Mouse (Mus musculus): ENCODE measurements around the gene Stard13. TPM values are rescaled to one million over a fixed set of nuclear protein-coding genes. Genes with fewer than 3 reads are reported as not detected.

The Stard13 gene
- polyA plus RNA-seq, 1 experiment: 6.3 TPM

DNA sequence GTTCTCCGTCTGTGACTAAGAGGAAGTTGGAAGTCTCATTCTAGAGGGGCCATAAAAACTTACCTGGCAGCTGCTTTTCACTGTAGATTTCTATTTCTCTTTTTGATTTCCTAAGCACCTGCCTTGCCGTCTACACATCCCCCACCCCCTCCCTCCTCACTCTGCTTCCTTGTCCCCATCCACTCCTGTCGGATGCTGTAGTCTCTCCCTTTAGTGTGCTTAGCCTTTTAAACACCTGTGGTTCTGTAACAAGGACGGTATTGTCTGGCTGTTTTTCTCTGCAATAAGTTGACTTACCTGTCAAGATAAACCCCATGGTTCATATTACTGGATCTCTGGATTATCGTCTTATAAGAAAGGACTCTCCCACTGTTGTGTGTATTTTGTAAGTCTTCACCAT is 11.9 kb upstream of the Stard13 start:
- no peak overlapping the region for H3K27ac ChIP-seq (replicated peaks; ENCODE audit: low read depth, low read length)
- peaks cover 8% of the 10 kb centered on the region for H3K4me1 ChIP-seq (ENCODE audit: control insufficient read depth, insufficient read depth, insufficient read length, low read length)
- H3K4me3 ChIP-seq (ENCODE audit: insufficient read depth, low read depth, low read length): no peak overlapping the region

- H3K27ac ChIP-seq (replicated peaks; ENCODE audit: low read depth, low read length): no peak overlapping the region
- no peak overlapping the region for H3K4me3 ChIP-seq (ENCODE audit: insufficient read depth, low read depth, low read length)
These were observed 5.1 kb upstream of the Stard13 start for GRCm38 (mm10) chr5:151238730-151239129.

DNA sequence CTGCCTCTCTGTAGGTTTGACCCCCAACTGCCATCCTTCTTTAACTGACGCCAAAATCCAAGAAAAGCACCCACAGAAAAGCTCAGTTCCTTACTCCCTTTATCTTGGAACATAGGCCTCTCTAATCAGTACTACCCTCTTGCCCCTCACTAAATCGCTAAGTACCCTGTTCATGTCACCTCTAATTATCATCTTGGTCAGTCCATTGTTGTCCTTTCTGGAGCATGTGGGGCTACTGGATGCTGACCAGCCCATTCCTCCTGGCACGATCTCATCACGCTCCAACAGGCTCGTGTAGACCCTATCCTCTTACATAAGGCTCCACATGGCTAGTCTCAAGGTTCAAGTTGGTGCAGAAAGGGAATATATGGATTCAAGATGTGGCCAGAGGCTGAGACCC is 2.8 kb upstream of the Stard13 start:
- Histone ChIP-seq H3K4me3 (ENCODE audit: insufficient read depth, low read depth, low read length) (no peak overlapping the region), H3K27ac (replicated peaks; ENCODE audit: low read depth, low read length) (no peak overlapping the region), H3K4me1 (ENCODE audit: control insufficient read depth, insufficient read depth, insufficient read length, low read length) (peaks cover 6% of the 10 kb centered on the region; the same call in 1 of the 2 replicates)

More at GRCm38 (mm10) chr5:151238730-151239129, 5.1 kb upstream of the Stard13 start:
- no peaks in the 10 kb centered on the region for H3K4me1 ChIP-seq (ENCODE audit: control insufficient read depth, insufficient read depth, insufficient read length, low read length)

GRCm38 (mm10) chr5:151232576-151233299 is 898 bp downstream of the Stard13 start:
- Histone ChIP-seq H3K27ac (replicated peaks; ENCODE audit: low read depth, low read length) (peak overlapping the region; percentile 63), H3K4me3 (ENCODE audit: insufficient read depth, low read depth, low read length) (peak overlapping the region; percentile 71), H3K4me1 (ENCODE audit: control insufficient read depth, insufficient read depth, insufficient read length, low read length) (peaks cover 6% of the 10 kb centered on the region; the same call in 1 of the 2 replicates)

GRCm38 (mm10) chr5:151231861-151232260 is 1.8 kb downstream of the Stard13 start:
- Histone ChIP-seq H3K27ac (replicated peaks; ENCODE audit: low read depth, low read length) (peak overlapping the region; percentile 74), H3K4me3 (ENCODE audit: insufficient read depth, low read depth, low read length) (peak overlapping the region; percentile 16)

DNA sequence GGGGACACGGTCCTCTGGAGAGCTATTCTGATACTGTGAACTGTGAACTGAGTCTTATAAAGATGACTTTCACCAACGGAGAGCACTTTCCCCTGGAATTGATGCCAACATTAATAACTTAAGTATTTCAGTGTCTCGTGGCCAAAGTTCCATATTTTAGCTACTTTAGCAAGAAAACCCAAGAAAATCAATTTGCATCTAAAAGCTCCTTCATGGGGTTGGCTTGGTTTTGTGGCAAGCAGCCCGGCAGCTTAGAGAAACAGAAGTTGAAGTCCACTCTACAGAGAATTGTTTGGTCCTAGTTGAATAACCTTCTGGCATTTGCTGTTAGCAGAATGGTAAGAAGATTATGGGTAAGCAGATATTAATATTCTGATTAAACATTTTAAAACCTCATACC is 2.2 kb downstream of the Stard13 start:
- Histone ChIP-seq H3K4me3 (ENCODE audit: insufficient read depth, low read depth, low read length) (no peak overlapping the region), H3K4me1 (ENCODE audit: control insufficient read depth, insufficient read depth, insufficient read length, low read length) (peaks cover 8% of the 10 kb centered on the region; the same call in 1 of the 2 replicates), H3K27ac (replicated peaks; ENCODE audit: low read depth, low read length) (no peak overlapping the region)

More at GRCm38 (mm10) chr5:151231861-151232260, 1.8 kb downstream of the Stard13 start:
- peaks cover 8% of the 10 kb centered on the region; the same call in 1 of the 2 replicates for H3K4me1 ChIP-seq (ENCODE audit: control insufficient read depth, insufficient read depth, insufficient read length, low read length)

- Histone ChIP-seq H3K4me1 (ENCODE audit: control insufficient read depth, insufficient read depth, insufficient read length, low read length) (peaks cover 8% of the 10 kb centered on the region; the same call in 1 of the 2 replicates), H3K4me3 (ENCODE audit: insufficient read depth, low read depth, low read length) (no peak overlapping the region), H3K27ac (replicated peaks; ENCODE audit: low read depth, low read length) (no peak overlapping the region)
These were observed 3.2 kb downstream of the Stard13 start for GRCm38 (mm10) chr5:151230427-151230826.

- H3K4me1 ChIP-seq (ENCODE audit: control insufficient read depth, insufficient read depth, insufficient read length, low read length): peaks cover 8% of the 10 kb centered on the region; the same call in 1 of the 2 replicates
- H3K27ac ChIP-seq (replicated peaks; ENCODE audit: low read depth, low read length): no peak overlapping the region
- H3K4me3 ChIP-seq (ENCODE audit: insufficient read depth, low read depth, low read length): no peak overlapping the region
These were observed 5.2 kb downstream of the Stard13 start for GRCm38 (mm10) chr5:151228367-151229005.

- no peak overlapping the region for H3K4me3 ChIP-seq (ENCODE audit: insufficient read depth, low read depth, low read length)
- peaks cover 2% of the 10 kb centered on the region; the same call in 1 of the 2 replicates for H3K4me1 ChIP-seq (ENCODE audit: control insufficient read depth, insufficient read depth, insufficient read length, low read length)
- no peak overlapping the region for H3K27ac ChIP-seq (replicated peaks; ENCODE audit: low read depth, low read length)
These were observed 9.8 kb downstream of the Stard13 start for GRCm38 (mm10) chr5:151223696-151224366.

GRCm38 (mm10) chr5:151222791-151223190 is 10.8 kb downstream of the Stard13 start:
- H3K4me1 ChIP-seq (ENCODE audit: control insufficient read depth, insufficient read depth, insufficient read length, low read length): peaks cover 7% of the 10 kb centered on the region; the same call in 1 of the 2 replicates
- H3K4me3 ChIP-seq (ENCODE audit: insufficient read depth, low read depth, low read length): no peak overlapping the region
- no peak overlapping the region for H3K27ac ChIP-seq (replicated peaks; ENCODE audit: low read depth, low read length)

- H3K4me1 ChIP-seq (ENCODE audit: control insufficient read depth, insufficient read depth, insufficient read length, low read length): peaks cover 7% of the 10 kb centered on the region
- H3K27ac ChIP-seq (replicated peaks; ENCODE audit: low read depth, low read length): peak overlapping the region; percentile 73
- no peak overlapping the region for H3K4me3 ChIP-seq (ENCODE audit: insufficient read depth, low read depth, low read length)
These were observed 14.9 kb downstream of the Stard13 start for GRCm38 (mm10) chr5:151218689-151219115.

GRCm38 (mm10) chr5:151213097-151213496 is 20.5 kb downstream of the Stard13 start:
- Histone ChIP-seq H3K4me3 (ENCODE audit: insufficient read depth, low read depth, low read length) (no peak overlapping the region), H3K27ac (replicated peaks; ENCODE audit: low read depth, low read length) (no peak overlapping the region), H3K4me1 (ENCODE audit: control insufficient read depth, insufficient read depth, insufficient read length, low read length) (peaks cover 7% of the 10 kb centered on the region)

DNA sequence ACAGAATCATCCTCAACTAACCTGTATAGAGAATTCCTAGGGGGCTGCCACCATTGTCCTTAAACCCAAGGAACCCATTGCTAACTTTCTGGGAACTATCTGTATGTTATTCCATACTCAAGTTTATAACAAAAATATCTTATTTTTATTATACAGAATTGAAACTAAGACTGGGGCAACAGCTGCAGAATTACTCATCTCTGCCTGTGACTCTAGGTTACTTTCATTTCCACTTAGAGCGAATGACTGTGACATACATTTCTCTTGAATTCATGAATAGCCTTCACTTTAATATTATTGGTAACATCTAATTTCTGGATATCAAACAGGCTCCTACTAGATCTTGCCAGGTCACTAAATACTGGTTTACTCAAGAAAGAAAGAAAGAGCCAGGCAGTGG is 22.8 kb downstream of the Stard13 start:
- H3K4me1 ChIP-seq (ENCODE audit: control insufficient read depth, insufficient read depth, insufficient read length, low read length): peaks cover 5% of the 10 kb centered on the region; the same call in 1 of the 2 replicates
- H3K4me3 ChIP-seq (ENCODE audit: insufficient read depth, low read depth, low read length): no peak overlapping the region
- H3K27ac ChIP-seq (replicated peaks; ENCODE audit: low read depth, low read length): peak overlapping the region; percentile 58

GRCm38 (mm10) chr5:151210060-151210459 is 23.6 kb downstream of the Stard13 start:
- 0 out of 2 replicates have a peak, but pooled peaks cover 5% of the 10 kb centered on the region for H3K4me1 ChIP-seq (ENCODE audit: control insufficient read depth, insufficient read depth, insufficient read length, low read length)
- H3K27ac ChIP-seq (replicated peaks; ENCODE audit: low read depth, low read length): peak overlapping the region; percentile 50
- no peak overlapping the region for H3K4me3 ChIP-seq (ENCODE audit: insufficient read depth, low read depth, low read length)

GRCm38 (mm10) chr5:151205017-151205416 is 28.6 kb downstream of the Stard13 start:
- Histone ChIP-seq H3K27ac (replicated peaks; ENCODE audit: low read depth, low read length) (no peak overlapping the region), H3K4me1 (ENCODE audit: control insufficient read depth, insufficient read depth, insufficient read length, low read length) (peaks cover 7% of the 10 kb centered on the region), H3K4me3 (ENCODE audit: insufficient read depth, low read depth, low read length) (no peak overlapping the region)

Measured in brown adipose tissue, adult 24 weeks (tissue).